Mouse (Mus musculus) heart, postnatal 10 days (tissue): ENCODE data around the gene Ldb2. TPM values are rescaled to one million over a fixed set of nuclear protein-coding genes. Genes with fewer than 3 reads are reported as not detected.

Experiments used
- DNase-seq, 2 experiments: peaks; one replicate each; pipeline ENCODE4 v3.0.0; 2021
- intact Hi-C: fragments of 180-260 bp; cut with DNase I; formaldehyde crosslinking; loops from one replicate; pipeline ENCODE4 v1.15.1; 2025
- total RNA-seq, 2 experiments: library from RNA; stranded (reverse); gene quantifications; 2 replicates each; pipeline ENCODE4 v1.2.3; 2021

Ldb2 gene
- total RNA-seq, 2 experiments from 2014 or later, result 17.2 to 19.0 TPM

DNA sequence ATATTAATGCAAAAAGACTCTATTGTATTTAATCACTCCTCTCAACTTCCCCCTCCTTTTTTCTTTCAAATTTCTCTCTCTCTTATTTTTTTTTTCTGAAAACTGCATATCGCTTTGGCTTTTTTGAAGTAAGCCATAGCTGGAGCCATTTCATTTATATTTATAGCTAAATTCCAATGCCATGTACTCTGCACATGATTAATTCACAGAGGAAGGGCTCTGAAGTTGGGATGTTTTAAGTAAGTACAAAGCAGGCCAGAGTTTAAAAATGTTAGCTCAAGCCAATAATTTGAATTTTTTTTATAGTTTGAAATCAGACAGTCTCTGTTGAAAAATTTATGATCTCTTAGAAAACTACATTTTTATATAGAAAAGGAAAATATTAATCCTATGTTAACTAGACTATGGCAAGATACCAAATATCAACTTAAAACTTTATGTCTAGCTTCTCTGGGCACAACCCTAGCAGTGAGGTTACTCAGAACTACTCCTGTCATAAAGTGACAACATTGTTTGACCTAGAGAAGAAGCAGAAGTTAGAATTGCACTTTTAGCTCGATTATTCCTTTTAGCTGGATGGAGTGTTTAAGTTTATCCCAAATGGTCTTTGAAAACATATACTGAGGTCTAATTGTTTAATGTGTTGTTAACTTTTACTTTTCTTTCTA lies 222.7 kb downstream of the Ldb2 start:
- intact Hi-C loops, result no loop called here

DNA sequence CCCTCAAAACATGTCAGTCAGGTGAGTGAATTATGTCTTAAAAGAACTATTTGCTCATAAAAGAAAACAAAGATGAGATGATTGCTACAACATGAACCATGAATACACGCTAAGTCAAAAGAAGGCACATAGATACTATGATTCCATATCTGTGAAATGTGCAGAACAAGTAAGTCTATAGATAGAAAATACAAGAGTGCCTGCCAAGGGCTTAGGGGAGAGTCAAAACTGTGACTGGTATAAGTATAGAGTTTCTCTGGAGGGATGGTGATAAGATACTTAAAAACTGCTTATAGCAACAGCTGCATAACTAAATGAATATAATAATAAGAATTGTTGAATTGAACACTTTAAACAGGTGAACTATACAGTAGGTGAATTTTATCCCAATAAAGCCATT lies 224.8 kb downstream of the Ldb2 start:
- intact Hi-C loops, result no loop called here
- no peak for DNase-seq

More for the DNA sequence above, 222.7 kb downstream of the Ldb2 start:
- no peak for DNase-seq

DNA sequence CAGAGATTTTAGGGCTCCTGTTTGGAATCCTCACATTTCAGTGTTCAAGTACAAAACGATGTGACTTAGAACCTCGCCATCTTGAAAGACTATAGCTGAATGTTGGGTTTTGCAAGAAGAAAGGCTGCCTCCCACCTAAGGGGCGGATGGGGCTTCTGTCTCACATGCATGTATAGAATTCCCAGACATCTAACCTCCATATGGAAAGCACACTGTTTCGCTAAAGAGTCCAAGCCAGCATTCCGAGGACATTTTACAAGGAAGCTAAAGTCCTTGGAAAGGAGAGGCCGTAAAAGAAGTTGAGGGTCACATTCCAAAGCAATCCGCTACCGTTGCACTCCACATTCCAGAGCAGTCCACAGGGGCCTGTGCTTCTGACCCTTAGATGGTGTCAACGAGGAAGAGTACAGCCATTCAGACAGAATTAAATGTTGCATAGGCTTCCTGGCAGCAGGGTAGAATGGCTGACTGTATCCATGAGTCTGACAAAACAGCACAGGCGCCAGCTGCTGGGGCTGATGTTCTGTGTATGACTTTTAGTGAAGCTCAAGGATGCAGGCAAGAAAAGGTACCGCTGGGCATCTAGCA lies 245.6 kb downstream of the Ldb2 start:
- intact Hi-C loops, result no loop called here
- DNase-seq, result peak; percentile 20 to 24

DNA sequence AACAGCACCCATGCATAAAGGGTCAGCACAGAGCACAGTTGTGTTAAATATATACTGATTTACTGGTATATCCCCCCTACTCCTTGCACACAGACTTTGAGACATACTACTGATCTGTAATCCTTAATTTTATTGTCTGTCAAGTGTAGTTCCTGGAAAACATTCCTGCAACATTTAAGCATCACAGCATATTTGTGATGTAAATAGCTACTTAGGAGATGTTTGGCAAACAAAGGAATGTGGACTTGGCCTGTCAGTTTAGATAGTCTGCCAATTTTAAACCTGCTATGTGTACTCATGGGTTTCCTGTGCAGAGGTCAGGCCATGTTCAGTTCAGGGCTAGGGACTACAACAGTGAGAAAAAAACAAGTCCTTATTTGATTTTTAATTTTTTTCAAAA lies 246.3 kb downstream of the Ldb2 start:
- peak in 1 of 2 experiments; percentile 7 for DNase-seq
- intact Hi-C loops, result no loop called here

DNA sequence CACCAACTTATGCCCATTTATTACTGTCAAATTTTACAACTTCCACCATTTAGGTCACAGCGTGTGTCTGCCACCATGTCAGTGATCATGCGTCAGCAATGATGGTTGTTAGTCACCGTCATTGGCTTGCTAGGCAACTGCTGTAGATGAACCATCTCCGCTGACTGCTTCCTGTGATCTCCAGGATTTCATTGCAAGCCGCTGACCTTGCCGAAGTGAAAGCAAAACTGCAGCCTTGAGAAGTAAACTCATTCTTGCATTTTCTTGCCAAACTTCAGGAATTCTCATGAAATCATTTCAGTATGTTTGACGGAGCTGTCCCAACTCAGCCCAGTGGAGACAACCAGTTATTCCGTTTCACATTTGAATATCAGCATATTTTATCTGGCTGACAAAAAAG lies 247.4 kb downstream of the Ldb2 start:
- peak in 1 of 2 experiments; percentile 11 for DNase-seq
- intact Hi-C loops, result no loop called here

DNA sequence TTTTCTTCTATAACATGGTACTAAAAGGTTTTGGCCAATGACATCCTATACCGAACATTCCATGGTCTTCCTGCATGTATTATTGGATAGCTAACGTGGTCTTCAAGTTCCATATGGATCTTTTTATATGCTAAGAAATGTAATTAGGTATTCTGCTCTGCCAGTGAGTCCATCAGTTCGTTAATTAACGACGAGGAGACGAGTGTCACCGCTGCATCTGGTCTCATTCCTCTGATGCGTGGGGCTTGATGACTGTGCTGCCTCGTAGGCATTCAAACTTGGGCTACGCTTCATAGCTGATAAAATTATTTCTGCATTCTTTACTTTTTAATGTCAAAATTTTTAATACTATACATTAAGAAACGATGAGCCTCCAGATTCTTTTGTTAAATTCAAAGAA lies 251.0 kb downstream of the Ldb2 start:
- intact Hi-C loops, result no loop called here
- no peak for DNase-seq

DNA sequence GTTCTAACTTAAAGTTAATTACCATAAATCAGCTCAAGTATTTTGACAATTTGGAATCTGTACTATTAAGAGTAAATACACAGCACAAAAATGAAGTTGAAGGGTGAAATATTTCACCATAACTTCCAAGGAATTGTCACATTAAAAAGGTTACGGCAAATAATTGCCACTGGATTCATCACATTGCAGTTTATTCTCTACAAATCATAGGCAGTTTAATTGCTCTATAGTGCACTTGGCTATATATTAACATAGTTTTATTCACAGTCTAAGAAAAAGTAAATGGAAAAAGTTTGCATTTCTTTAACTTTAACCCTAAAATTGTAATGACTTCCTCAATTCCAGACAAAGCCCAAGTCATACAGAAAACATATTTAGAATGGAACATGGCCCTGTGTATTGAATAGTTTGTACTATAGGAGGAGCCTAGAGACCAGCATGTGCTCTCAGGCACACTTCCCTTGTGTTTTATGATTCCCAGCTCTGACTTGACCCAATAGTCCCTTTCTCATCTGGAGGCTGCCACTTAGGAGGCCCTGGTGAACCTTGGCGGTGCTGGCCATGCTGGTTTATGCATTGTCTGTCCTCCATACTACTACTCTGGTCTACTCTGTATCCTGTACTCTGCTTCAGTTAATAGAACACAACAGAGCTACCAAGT lies 255.9 kb downstream of the Ldb2 start:
- intact Hi-C loops, result no loop called here
- no peak for DNase-seq

DNA sequence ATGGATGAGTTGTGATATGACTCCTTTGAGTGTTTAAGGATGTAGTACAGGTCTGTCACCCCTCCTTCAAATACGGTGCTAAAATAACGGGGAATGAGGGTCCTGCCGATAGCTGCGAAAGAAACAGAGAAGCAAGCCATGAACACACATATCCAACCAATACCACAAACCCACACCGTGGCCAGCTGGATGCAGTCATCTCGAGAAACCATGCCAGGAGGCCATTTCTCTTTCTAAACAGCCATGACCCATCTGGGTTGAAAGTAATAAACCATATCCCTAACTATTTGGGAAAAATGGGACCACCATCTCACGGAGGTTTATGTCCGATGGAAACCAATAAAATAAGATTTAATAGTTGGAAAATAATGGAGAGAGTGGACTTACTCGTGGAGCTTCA lies 257.7 kb downstream of the Ldb2 start:
- DNase-seq, result no peak
- intact Hi-C loops, result no loop called here

DNA sequence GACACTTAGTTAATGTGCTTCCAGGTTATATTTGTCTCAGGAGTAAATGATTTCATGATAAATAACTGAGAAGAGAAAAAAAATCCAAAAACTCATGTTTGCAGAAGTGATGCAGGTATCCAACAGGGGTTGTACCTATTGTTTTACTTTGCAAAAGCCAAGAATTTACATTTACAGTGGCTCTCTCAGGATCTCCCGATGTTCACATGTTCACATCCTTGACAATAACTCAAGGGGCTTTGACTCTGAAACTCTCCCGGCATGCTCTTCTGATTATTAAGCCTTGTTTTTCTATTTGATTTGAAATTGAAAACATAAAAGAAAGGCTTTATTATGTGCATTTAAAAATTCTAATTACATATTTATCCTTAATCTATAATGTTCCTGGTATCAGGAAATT lies 260.8 kb downstream of the Ldb2 start:
- no peak for DNase-seq
- intact Hi-C loops, result no loop called here

DNA sequence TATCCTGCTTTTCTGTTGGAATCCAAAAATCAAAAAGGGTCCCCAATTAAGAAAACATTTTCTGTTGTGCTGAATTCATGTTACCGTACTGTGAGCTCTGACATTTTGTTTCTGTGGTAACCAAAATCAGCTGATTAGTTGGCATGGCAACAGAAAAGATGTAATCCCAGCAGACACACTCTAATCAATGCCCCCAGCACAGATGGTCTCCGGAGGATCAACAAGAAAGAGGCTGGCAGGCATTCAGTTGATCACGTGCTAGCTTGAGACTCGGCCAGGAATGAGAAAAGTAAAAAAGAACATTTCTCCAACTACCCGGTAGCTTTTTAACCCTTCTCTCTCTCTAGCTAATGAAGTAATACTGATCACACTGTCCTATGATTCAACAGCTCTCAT lies 261.5 kb downstream of the Ldb2 start:
- intact Hi-C loops, result no loop called here
- DNase-seq, result peak; percentile 25 to 27

DNA sequence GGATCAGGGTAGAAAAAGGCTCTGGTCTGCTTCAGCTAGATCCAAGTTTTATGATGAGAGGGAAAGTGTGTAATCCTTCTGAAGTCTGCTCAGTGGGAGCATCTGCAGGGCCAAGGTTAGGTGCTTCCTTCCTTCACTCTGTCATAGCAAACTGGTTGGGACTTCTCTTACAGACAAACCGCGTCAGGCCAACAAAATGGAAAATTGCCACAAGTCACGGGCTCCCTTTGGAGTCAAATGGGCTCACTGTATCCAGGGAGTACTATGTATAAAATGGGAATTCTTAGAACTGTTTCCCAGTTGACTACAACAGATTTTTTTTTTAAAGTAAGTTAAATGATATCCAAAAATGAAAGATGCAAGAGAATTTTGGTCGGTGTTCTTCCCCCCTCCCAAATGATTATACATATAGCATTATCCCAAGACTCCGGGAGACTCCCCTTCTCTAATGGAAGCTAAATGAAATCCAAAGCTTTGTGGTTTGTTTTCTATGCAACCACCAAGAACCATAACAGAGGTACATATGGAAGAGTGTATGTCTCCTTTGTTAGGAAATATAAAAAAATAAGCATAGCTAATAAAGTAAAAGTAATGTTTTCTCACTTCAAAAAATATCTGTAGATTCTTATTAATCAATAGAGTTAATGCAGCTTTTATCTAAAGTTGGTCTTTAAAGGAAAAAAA lies 262.0 kb downstream of the Ldb2 start:
- no peak for DNase-seq
- intact Hi-C loops, result no loop called here

DNA sequence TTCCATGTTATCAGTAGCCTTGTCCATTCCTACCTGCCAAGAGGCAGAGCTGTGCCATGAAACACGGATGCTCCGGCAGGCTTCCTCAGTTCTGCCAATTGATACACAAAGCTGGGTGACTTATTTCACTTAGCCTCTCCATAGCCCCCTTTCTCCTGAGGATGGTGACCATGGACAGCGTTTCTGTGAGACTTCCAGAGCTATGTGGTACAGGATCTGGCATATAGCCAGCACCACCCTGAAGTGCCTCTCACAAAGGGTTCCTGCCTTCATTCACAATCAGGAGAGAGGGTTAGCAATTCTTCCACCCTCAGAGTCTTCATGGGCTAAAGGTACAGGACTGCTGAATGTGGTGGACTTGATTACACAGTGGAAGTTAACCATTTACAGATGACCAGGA lies 270.0 kb downstream of the Ldb2 start:
- intact Hi-C loops, result no loop called here
- no peak for DNase-seq

DNA sequence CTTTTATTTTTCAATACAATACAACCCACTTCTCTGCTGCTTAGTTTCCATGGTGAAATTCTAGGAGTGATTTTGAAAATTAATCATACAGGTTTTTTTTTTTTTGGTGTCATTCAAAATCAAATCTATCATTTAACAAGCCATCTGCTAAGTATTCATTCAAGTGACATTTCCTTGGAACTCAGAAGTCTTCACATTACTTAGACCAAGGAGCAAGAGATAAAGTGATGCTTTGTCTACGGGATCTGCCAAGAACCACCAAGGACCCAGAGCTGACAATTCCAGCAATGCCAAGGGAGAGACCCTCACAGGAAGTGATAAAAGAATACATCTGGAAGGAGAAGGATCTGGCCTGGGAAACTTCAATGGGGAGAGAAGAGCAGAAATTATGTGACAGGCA lies 270.5 kb downstream of the Ldb2 start:
- intact Hi-C loops, result no loop called here

DNA sequence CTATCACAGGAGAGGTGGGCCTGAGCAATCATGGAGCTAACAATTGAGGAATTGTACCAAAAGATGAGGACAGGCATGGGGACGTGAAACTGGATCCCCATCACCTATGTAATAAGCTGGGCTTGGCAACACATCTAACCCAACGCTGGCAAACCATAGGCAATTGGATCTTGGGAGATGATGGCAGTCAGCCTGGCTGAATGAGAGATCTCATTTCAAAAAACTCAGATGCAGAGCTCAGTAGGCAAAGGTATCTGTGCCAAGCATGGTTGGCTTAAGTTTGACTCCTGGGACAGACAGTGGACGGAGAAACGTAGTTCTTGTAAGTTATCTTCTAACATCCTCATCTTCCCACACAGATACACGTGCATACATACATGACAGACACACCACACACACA lies 294.3 kb downstream of the Ldb2 start:
- no peak for DNase-seq
- intact Hi-C loops, result no loop called here

More for the DNA sequence above, 270.5 kb downstream of the Ldb2 start:
- no peak for DNase-seq

DNA sequence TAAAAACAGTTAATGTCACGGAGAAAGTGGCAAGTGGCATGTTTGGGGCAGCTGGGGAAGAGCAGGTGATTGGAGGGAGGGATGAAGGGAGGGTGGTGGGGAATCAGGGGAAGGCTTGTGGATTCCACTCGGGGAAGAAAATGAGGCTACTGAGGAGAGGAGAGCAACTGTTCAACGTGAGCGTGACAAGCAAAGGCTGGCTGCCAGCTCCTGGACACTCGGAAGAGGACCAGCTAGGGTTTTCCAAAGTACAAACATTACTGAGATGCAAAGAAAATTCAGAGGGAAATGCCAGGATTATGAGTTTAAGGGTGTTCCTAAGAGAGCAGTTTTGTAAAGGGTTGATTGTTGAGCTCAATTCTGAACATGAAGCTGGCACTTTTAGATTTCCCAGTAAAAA lies 294.7 kb downstream of the Ldb2 start:
- intact Hi-C loops, result no loop called here
- DNase-seq, result no peak

DNA sequence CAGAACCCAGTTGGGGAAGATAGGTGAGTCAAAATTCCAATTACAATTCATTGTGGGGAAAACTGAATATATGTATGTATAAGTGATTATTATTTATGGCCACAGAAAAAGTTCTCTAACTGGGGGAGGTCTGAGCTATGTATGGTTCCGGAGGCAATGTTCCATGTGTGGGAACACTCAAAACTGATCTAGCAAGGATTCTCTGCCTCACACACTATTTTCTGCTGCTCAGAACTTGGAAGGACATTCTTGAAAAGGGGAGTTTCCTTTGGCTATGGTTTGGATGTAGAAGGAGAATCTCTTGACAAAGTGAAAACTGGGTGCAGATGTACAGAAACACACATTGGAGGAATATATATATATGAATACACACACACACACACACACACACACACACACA lies 301.3 kb downstream of the Ldb2 start:
- DNase-seq, result no peak
- intact Hi-C loops, result no loop called here

DNA sequence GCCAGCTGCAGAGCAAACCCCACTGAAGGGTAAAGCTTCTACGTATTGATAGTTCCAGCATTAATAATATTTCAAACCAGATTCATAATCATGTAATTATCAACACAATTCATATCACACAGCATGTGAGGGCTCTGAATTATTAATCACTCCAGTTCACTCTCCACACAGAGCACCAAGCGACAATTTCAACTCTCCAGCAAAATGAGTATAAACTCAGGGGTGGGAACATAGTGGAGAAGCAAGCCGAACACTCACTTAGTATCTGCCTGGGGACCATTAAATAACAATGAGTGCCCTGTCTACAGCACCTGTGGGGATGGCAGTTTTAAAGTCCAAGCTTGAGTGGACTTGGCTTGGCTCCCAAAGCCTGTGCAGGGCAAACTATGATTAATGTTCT lies 302.6 kb downstream of the Ldb2 start:
- intact Hi-C loops, result no loop called here
- DNase-seq, result no peak

DNA sequence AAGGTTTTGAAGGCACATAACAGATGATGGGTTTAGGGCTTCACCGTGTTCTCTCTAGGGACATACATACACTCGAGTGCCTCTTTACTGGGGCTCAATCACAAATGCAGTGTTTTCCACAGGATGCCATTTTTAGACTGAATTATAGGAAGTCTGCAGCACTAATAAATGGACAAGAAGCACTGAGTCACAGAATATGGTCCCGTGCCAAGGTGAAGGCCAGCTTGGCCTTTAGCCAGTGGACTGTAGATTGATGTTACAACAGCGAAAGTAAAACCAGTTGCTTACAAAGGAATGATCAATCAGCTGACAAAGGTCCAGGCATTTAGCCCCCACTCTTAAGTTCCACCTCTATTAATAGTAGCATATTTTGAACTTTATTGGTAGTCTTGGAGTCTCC lies 304.4 kb downstream of the Ldb2 start:
- intact Hi-C loops, result no loop called here
- peak; percentile 57 to 70 for DNase-seq

DNA sequence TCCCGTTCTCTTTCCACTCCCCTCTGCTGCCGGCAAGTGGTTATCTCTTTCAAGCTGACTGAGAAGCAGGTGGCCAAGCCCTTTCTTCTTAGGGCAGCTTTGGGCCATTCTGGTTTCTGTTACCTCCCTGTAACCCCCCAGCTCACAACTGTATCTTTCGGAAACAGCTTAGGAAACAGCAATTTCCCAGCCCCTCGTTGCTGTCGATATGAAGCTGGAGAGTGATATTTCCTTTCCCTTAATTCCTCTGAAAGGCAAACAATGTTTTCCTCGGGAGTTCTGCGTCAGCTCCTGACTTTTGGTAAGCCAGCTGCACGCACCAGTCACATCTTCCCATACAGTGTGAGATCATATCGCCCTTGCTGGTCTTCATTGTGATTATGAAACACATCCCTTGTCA lies 305.3 kb downstream of the Ldb2 start:
- peak; percentile 25 to 26 for DNase-seq
- intact Hi-C loops, result no loop called here

DNA sequence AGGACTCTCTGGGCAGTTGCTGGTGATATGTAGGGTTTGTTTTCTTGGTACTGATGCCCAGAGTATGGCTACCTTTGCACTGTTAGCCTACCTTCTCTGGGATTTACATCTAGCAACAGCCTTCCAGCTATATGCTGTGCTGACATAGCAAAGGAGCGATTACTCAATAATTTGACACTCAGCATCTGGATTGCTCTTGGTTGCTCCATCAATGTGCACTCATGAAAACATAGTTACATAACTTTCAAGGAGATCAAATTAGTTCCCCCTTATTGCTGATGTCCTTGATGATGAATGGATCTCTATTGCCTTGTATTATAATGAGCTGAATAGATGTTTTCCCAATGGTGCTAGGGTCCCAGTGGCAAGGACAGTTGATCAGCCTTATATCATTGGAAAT lies 308.0 kb downstream of the Ldb2 start:
- DNase-seq, result no peak
- intact Hi-C loops, result no loop called here

DNA sequence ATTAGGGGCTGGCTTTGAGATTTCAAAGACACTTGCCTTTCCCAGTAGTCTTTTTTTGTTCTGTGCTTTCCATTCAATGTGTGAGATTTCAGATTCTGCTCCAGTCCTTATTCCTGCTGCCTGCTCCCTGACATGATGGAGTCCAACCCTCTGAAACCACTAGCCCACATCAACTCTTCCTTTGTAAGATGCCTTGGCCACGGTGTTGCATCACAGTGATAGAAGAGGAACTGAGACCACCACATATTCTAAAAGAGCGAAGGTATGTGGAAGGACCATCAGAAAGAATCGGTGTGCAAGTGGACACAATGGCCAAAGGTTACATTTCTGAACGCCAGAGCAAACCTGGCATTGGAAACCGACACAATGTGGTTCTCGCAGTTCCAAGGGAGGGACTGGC lies 309.0 kb downstream of the Ldb2 start:
- DNase-seq, result no peak
- intact Hi-C loops, result no loop called here
